In genomic region chr16:44684646-44685045, GRCm38 (mm10) we compare ENCODE assay signal across 18 mouse cellular contexts. TPM values are rescaled to one million over a fixed set of nuclear protein-coding genes. Genes with fewer than 3 reads are reported as not detected.
DNase-seq lines count a peak whose midpoint lies in the region; ATAC-seq lines count a peak whose summit lies in the region.
"Had no signal": no experiment of that assay in that cellular context is flagged by ENCODE, and none has a peak within 500 bp of the region (broad histone marks: within the 10 kb centered on the region; RNA-seq: fewer than 3 reads in every experiment).

No protein-coding gene starts in this region.

- no peak for DNase-seq in hindbrain, embryonic 10.5 days (ENCODE audit: low spot score)
- peak; percentile 47 for DNase-seq in NIH3T3 (ENCODE audit: low read depth)
- DNase-seq in urinary bladder, adult 18-20 months (ENCODE audit: low spot score in 2 of 2), result no peak
- DNase-seq: cerebellum, postnatal 25 days; gastrocnemius, postnatal 36 days; heart, postnatal 36 days; kidney, adult 2 months; kidney, postnatal 4 days; lung, adult 18-20 months; midbrain, embryonic 14.5 days; thymus, adult 18-20 months had no signal

- H3K9me3 ChIP-seq in hindbrain, embryonic 10.5 days, result peaks cover 11% of the 10 kb centered on the region
- peaks cover 12% of the 10 kb centered on the region for H3K9me3 ChIP-seq in hindbrain, embryonic 12.5 days (replicated peaks)
- H3K9me3 ChIP-seq in embryonic facial prominence, embryonic 15.5 days (replicated peaks), result no peaks in the 10 kb centered on the region
- peaks cover 10% of the 10 kb centered on the region for H3K9me3 ChIP-seq in limb, embryonic 13.5 days

- ATAC-seq in hindbrain, embryonic 12.5 days (ENCODE audit: low FRiP score), result no peak
- no peak for ATAC-seq in embryonic facial prominence, embryonic 15.5 days (ENCODE audit: insufficient number of reproducible peaks, low FRiP score, low TSS enrichment, low read depth)
- ATAC-seq in limb, embryonic 13.5 days (ENCODE audit: low FRiP score, low read depth), result no peak
- ATAC-seq in activated CD4-positive, CD25-positive, alpha-beta regulatory T cell, adult 4 months, result no peak
- no peak for ATAC-seq in inflammation-experienced regulatory T-cells, adult 6 months

- no peaks in the 10 kb centered on the region for H3K27me3 ChIP-seq in hindbrain, embryonic 10.5 days (ENCODE audit: insufficient read depth, poor library complexity, severe bottlenecking)
- H3K27me3 ChIP-seq in hindbrain, embryonic 12.5 days, result no peaks in the 10 kb centered on the region
- no peaks in the 10 kb centered on the region for H3K27me3 ChIP-seq in embryonic facial prominence, embryonic 15.5 days
- no peaks in the 10 kb centered on the region for H3K27me3 ChIP-seq in limb, embryonic 13.5 days
- H3K27me3 ChIP-seq: heart, embryonic 12.5 days had no signal

- 85% methylated on average over 7 of the region's 7 CpGs for WGBS in hindbrain, embryonic 10.5 days
- 86% methylated on average over 7 of the region's 7 CpGs for WGBS in hindbrain, embryonic 12.5 days
- WGBS in embryonic facial prominence, embryonic 15.5 days, result 69% methylated on average over 7 of the region's 7 CpGs
- WGBS in limb, embryonic 13.5 days, result 64% methylated on average over 7 of the region's 7 CpGs

- peak overlapping the region; percentile 88 for H3K27ac ChIP-seq in hindbrain, embryonic 10.5 days
- no peak overlapping the region for H3K27ac ChIP-seq in hindbrain, embryonic 12.5 days
- peak overlapping the region; percentile 63; the same call in 1 of the 2 replicates for H3K27ac ChIP-seq in embryonic facial prominence, embryonic 15.5 days (replicated peaks)
- peak overlapping the region; percentile 61 for H3K27ac ChIP-seq in limb, embryonic 13.5 days
- H3K27ac ChIP-seq: macrophage had no signal

- H3K9ac ChIP-seq in hindbrain, embryonic 12.5 days, result no peak overlapping the region
- H3K9ac ChIP-seq in embryonic facial prominence, embryonic 15.5 days, result no peak overlapping the region
- no peak overlapping the region for H3K9ac ChIP-seq in limb, embryonic 13.5 days
- H3K9ac ChIP-seq: heart, embryonic 12.5 days had no signal

- H3K4me3 ChIP-seq in hindbrain, embryonic 10.5 days, result no peak overlapping the region
- H3K4me3 ChIP-seq in hindbrain, embryonic 12.5 days, result no peak overlapping the region
- H3K4me3 ChIP-seq in embryonic facial prominence, embryonic 15.5 days (replicated peaks), result no peak overlapping the region
- no peak overlapping the region for H3K4me3 ChIP-seq in limb, embryonic 13.5 days
- H3K4me3 ChIP-seq: heart, embryonic 12.5 days had no signal

- 0 out of 2 replicates have a peak, but pooled peaks cover 6% of the 10 kb centered on the region for H3K36me3 ChIP-seq in hindbrain, embryonic 10.5 days
- H3K36me3 ChIP-seq in hindbrain, embryonic 12.5 days, result no peaks in the 10 kb centered on the region
- no peaks in the 10 kb centered on the region for H3K36me3 ChIP-seq in embryonic facial prominence, embryonic 15.5 days
- no peaks in the 10 kb centered on the region for H3K36me3 ChIP-seq in limb, embryonic 13.5 days
- H3K36me3 ChIP-seq: heart, embryonic 12.5 days had no signal

- no peak overlapping the region for H3K4me2 ChIP-seq in hindbrain, embryonic 12.5 days (replicated peaks)
- no peak overlapping the region for H3K4me2 ChIP-seq in embryonic facial prominence, embryonic 15.5 days (replicated peaks)
- no peak overlapping the region for H3K4me2 ChIP-seq in limb, embryonic 13.5 days (replicated peaks)
- H3K4me2 ChIP-seq: heart, embryonic 12.5 days had no signal

- H3K4me1 ChIP-seq in hindbrain, embryonic 10.5 days (replicated peaks), result peaks cover 72% of the 10 kb centered on the region
- H3K4me1 ChIP-seq in hindbrain, embryonic 12.5 days, result peaks cover 52% of the 10 kb centered on the region
- H3K4me1 ChIP-seq in embryonic facial prominence, embryonic 15.5 days, result peaks cover 45% of the 10 kb centered on the region
- H3K4me1 ChIP-seq in limb, embryonic 13.5 days, result peaks cover 65% of the 10 kb centered on the region

RNA-seq across cellular contexts. Expression of gene Nepro, which starts 39.5 kb away (rescaled TPM):
- 8.8 and 14.9 TPM in 2 replicates for polyA plus RNA-seq in hindbrain, embryonic 10.5 days (2016; fragmentation: Nextera tagmentation; extraction: Ambion mirVana)
- 9.4 and 9.9 TPM in 2 replicates for polyA plus RNA-seq in hindbrain, embryonic 12.5 days (2016; fragmentation: Nextera tagmentation; extraction: Ambion mirVana)
- polyA plus RNA-seq in embryonic facial prominence, embryonic 15.5 days (2015; fragmentation: Nextera tagmentation; extraction: Ambion mirVana), result 7.3 and 7.9 TPM in 2 replicates
- polyA plus RNA-seq in limb, embryonic 13.5 days (2015; fragmentation: Nextera tagmentation; extraction: Ambion mirVana), result 10.2 and 11.0 TPM in 2 replicates
- polyA plus RNA-seq in activated CD4-positive, CD25-positive, alpha-beta regulatory T cell, adult 4 months (2017; shearing (Covaris generic)), result 1 to 10 TPM; 5.7 to 5.8 TPM
- 1 to 10 TPM; 5.5 to 8.2 (median 7.4) TPM for polyA plus RNA-seq in inflammation-experienced regulatory T-cells, adult 6 months (2017; shearing (Covaris generic))
